Mouse (Mus musculus): Measurements from ENCODE around the gene Apbb2. TPM values are rescaled to one million over a fixed set of nuclear protein-coding genes. Genes with fewer than 3 reads are reported as not detected.

Gene Apbb2
- total and polyA plus RNA-seq, 2 experiments from 2014 or later, result 31.8 to 41.0 TPM

GRCm38 (mm10) chr5:66491907-66492562, 126.5 kb downstream of the Apbb2 start:
- ATAC-seq (ENCODE audit: insufficient read depth, low read depth) (no peak), DNase-seq (ENCODE audit: low spot score) (no peak)
- TF ChIP-seq EP300 (IDR thresholded peaks at IDR 0.05; ENCODE audit: low read depth), result no peak
- no peak for TF ChIP-seq CTCF (IDR thresholded peaks at IDR 0.05; ENCODE audit: low read depth)
- 79% methylated on average over 14 of the region's 14 CpGs for WGBS
- Histone ChIP-seq H3K9ac (replicated peaks; ENCODE audit: low read depth, low read length) (no peak overlapping the region), H3K9me3 (replicated peaks; ENCODE audit: control insufficient read depth, low read length) (no peaks in the 10 kb centered on the region), H3K27ac (ENCODE audit: low read depth) (no peak overlapping the region), H3K36me3 (replicated peaks; ENCODE audit: control insufficient read depth, insufficient read depth, low read length) (0 out of 2 replicates have a peak, but pooled peaks cover 3% of the 10 kb centered on the region), H3K4me3 (ENCODE audit: low read depth, low read length) (no peak overlapping the region), H3K4me1 (ENCODE audit: control insufficient read depth, insufficient read depth) (peaks cover 4% of the 10 kb centered on the region; the same call in 1 of the 2 replicates), H3K27me3 (ENCODE audit: control insufficient read depth, insufficient read depth, low read length) (no peaks in the 10 kb centered on the region), H3K4me2 (ENCODE audit: low read depth, low read length) (no peak overlapping the region)

- no peaks in the 10 kb centered on the region for H3K9me3 ChIP-seq (replicated peaks; ENCODE audit: control insufficient read depth, low read length)
- no peaks in the 10 kb centered on the region for H3K4me1 ChIP-seq (ENCODE audit: control insufficient read depth, insufficient read depth)
- TF ChIP-seq EP300 (IDR thresholded peaks at IDR 0.05; ENCODE audit: low read depth) (no peak), CTCF (IDR thresholded peaks at IDR 0.05; ENCODE audit: low read depth) (no peak)
- ATAC-seq (ENCODE audit: insufficient read depth, low read depth) (no peak), DNase-seq (ENCODE audit: low spot score) (no peak)
- no peak overlapping the region for H3K9ac ChIP-seq (replicated peaks; ENCODE audit: low read depth, low read length)
- H3K36me3 ChIP-seq (replicated peaks; ENCODE audit: control insufficient read depth, insufficient read depth, low read length), result 0 out of 2 replicates have a peak, but pooled peaks cover 3% of the 10 kb centered on the region
- no peak overlapping the region for H3K4me3 ChIP-seq (ENCODE audit: low read depth, low read length)
- 59% methylated on average over 7 of the region's 7 CpGs for WGBS
- H3K27ac ChIP-seq (ENCODE audit: low read depth), result no peak overlapping the region
- H3K27me3 ChIP-seq (ENCODE audit: control insufficient read depth, insufficient read depth, low read length), result no peaks in the 10 kb centered on the region
- H3K4me2 ChIP-seq (ENCODE audit: low read depth, low read length), result no peak overlapping the region
These were observed 132.6 kb downstream of the Apbb2 start for GRCm38 (mm10) chr5:66486028-66486427.

- no peak overlapping the region for H3K4me2 ChIP-seq (ENCODE audit: low read depth, low read length)
- 0 out of 2 replicates have a peak, but pooled peaks cover 3% of the 10 kb centered on the region for H3K4me1 ChIP-seq (ENCODE audit: control insufficient read depth, insufficient read depth)
- no peak for ATAC-seq (ENCODE audit: insufficient read depth, low read depth)
- DNase-seq (ENCODE audit: low spot score), result no peak
- no peak overlapping the region for H3K4me3 ChIP-seq (ENCODE audit: low read depth, low read length)
- H3K9ac ChIP-seq (replicated peaks; ENCODE audit: low read depth, low read length), result no peak overlapping the region
- 93% methylated on average over 10 of the region's 10 CpGs for WGBS
- no peaks in the 10 kb centered on the region for H3K9me3 ChIP-seq (replicated peaks; ENCODE audit: control insufficient read depth, low read length)
- TF ChIP-seq CTCF (IDR thresholded peaks at IDR 0.05; ENCODE audit: low read depth), result no peak
- no peak for TF ChIP-seq EP300 (IDR thresholded peaks at IDR 0.05; ENCODE audit: low read depth)
- H3K27me3 ChIP-seq (ENCODE audit: control insufficient read depth, insufficient read depth, low read length), result no peaks in the 10 kb centered on the region
- no peaks in the 10 kb centered on the region for H3K36me3 ChIP-seq (replicated peaks; ENCODE audit: control insufficient read depth, insufficient read depth, low read length)
- no peak overlapping the region for H3K27ac ChIP-seq (ENCODE audit: low read depth)
These were observed 142.3 kb downstream of the Apbb2 start for GRCm38 (mm10) chr5:66476266-66476665.

- TF ChIP-seq EP300 (IDR thresholded peaks at IDR 0.05; ENCODE audit: low read depth) (no peak), CTCF (IDR thresholded peaks at IDR 0.05; ENCODE audit: low read depth) (no peak)
- Histone ChIP-seq H3K9ac (replicated peaks; ENCODE audit: low read depth, low read length) (no peak overlapping the region), H3K9me3 (replicated peaks; ENCODE audit: control insufficient read depth, low read length) (no peaks in the 10 kb centered on the region), H3K4me1 (ENCODE audit: control insufficient read depth, insufficient read depth) (0 out of 2 replicates have a peak, but pooled peaks cover 3% of the 10 kb centered on the region), H3K4me2 (ENCODE audit: low read depth, low read length) (no peak overlapping the region), H3K27me3 (ENCODE audit: control insufficient read depth, insufficient read depth, low read length) (no peaks in the 10 kb centered on the region), H3K4me3 (ENCODE audit: low read depth, low read length) (no peak overlapping the region), H3K27ac (ENCODE audit: low read depth) (no peak overlapping the region), H3K36me3 (replicated peaks; ENCODE audit: control insufficient read depth, insufficient read depth, low read length) (no peaks in the 10 kb centered on the region)
- 73% methylated on average over 6 of the region's 6 CpGs for WGBS
- ATAC-seq (ENCODE audit: insufficient read depth, low read depth) (no peak), DNase-seq (ENCODE audit: low spot score) (no peak)
These were observed 142.8 kb downstream of the Apbb2 start for GRCm38 (mm10) chr5:66475824-66476223.

- no peak overlapping the region for H3K4me2 ChIP-seq (ENCODE audit: low read depth, low read length)
- H3K36me3 ChIP-seq (replicated peaks; ENCODE audit: control insufficient read depth, insufficient read depth, low read length), result no peaks in the 10 kb centered on the region
- H3K4me1 ChIP-seq (ENCODE audit: control insufficient read depth, insufficient read depth), result peaks cover 6% of the 10 kb centered on the region; the same call in 1 of the 2 replicates
- H3K9ac ChIP-seq (replicated peaks; ENCODE audit: low read depth, low read length), result no peak overlapping the region
- H3K27me3 ChIP-seq (ENCODE audit: control insufficient read depth, insufficient read depth, low read length), result no peaks in the 10 kb centered on the region
- ATAC-seq (ENCODE audit: insufficient read depth, low read depth) (no peak), DNase-seq (ENCODE audit: low spot score) (no peak)
- TF ChIP-seq EP300 (IDR thresholded peaks at IDR 0.05; ENCODE audit: low read depth), result no peak
- TF ChIP-seq CTCF (IDR thresholded peaks at IDR 0.05; ENCODE audit: low read depth), result no peak
- no peak overlapping the region for H3K4me3 ChIP-seq (ENCODE audit: low read depth, low read length)
- no peaks in the 10 kb centered on the region for H3K9me3 ChIP-seq (replicated peaks; ENCODE audit: control insufficient read depth, low read length)
- peak overlapping the region; percentile 35; the same call in 1 of the 2 replicates for H3K27ac ChIP-seq (ENCODE audit: low read depth)
- WGBS, result 76% methylated on average over 11 of the region's 11 CpGs
These were observed 144.4 kb downstream of the Apbb2 start for GRCm38 (mm10) chr5:66474153-66474552.

All from heart, postnatal 0 days (tissue).